Mouse (Mus musculus) effector memory CD4-positive, alpha-beta T cell, adult 7 months (primary cell): ENCODE data around the gene Taz. TPM values are rescaled to one million over a fixed set of nuclear protein-coding genes. Genes with fewer than 3 reads are reported as not detected.

Experiments used
- polyA plus RNA-seq: library from polyadenylated mRNA; unstranded; fragments of 100-300 nt; shearing (Covaris generic); gene quantifications from one replicate; pipeline ENCODE4 v1.2.1, GENCODE M21; 2017

The Taz gene
- polyA plus RNA-seq: 109 TPM

DNA sequence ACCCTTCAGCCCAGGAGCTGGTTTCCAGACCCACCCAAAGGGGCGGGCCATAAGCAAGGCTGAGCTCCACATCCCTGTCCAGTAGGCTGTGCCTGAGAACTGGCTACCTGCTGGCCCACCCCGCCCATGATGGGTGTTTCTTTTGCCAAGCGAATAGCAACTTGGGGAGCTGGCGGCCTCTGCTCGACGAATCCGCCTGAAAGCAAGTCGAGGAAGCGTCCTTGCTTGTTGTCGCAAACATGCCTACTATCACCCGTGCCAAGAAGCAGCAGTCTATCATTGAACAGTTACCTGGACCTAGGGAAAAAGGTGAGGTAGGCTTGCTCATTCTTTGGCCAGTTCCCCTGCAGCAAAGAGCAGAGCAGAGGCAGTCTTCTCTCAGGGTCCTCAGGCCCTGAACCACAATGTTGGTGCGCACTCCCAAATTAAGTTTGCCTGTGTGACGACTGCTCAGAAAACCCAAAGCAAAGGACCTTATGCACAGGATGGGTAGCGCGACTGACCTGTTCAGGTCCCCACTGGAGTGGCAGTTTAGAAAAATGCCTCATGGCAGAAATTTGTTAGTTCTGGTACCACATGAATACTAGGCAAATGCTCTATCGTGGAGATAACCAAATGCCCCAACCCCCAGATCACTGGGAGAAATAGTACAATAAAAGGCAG is at the start of gene Taz, which contains the start of gene Dnase1l1:
Gene Taz (plus strand): TSS at position 181 of the 663 bp plus-strand sequence.
Gene Dnase1l1 (minus strand): TSS at position 606 of the 663 bp plus-strand sequence.

GRCm38 (mm10) chrX:74249615-74250014 is 32.1 kb upstream of the Taz start, which contains the start of gene Flna:
Gene Flna, minus strand, starts transcription at chrX:74249820.

DNA sequence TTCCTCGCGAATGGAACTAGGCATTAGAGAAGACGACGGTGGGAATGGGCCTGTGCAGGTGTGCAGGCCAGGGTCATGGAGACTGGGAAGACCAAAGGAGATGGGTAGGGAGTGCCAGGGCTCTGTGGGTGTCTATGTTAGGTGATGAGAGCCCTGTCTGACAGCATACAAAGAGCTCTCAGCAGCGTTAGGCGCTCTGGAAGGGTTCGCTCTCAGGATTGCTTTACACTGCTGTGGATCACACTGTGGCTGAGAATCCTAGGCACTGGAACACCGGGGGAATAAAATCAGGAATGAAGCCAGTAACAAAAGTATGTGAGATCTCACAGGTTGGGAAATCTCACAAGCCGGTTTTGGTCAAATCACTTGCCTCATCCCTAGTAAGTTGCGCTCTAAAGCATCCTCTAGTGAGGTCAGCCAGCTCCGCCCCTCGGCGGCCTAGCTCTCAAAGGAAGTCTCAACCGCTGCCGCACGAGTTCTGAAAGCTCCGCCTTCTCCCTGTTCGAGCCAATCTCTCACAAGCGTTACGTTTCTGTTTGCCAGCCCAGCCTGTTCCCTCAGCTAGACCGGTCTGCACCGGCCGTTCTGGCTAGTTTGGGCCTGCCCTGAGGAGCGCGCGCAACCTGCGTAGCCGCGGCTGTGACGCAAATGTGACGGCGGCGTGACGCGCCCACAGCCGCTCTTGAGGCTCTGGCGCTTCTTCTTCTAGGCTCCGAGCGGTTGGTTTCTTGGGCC is 27.4 kb upstream of the Taz start, which contains the start of gene Emd:
Gene Emd (plus strand): TSS at position 535 of the 735 bp plus-strand sequence.

DNA sequence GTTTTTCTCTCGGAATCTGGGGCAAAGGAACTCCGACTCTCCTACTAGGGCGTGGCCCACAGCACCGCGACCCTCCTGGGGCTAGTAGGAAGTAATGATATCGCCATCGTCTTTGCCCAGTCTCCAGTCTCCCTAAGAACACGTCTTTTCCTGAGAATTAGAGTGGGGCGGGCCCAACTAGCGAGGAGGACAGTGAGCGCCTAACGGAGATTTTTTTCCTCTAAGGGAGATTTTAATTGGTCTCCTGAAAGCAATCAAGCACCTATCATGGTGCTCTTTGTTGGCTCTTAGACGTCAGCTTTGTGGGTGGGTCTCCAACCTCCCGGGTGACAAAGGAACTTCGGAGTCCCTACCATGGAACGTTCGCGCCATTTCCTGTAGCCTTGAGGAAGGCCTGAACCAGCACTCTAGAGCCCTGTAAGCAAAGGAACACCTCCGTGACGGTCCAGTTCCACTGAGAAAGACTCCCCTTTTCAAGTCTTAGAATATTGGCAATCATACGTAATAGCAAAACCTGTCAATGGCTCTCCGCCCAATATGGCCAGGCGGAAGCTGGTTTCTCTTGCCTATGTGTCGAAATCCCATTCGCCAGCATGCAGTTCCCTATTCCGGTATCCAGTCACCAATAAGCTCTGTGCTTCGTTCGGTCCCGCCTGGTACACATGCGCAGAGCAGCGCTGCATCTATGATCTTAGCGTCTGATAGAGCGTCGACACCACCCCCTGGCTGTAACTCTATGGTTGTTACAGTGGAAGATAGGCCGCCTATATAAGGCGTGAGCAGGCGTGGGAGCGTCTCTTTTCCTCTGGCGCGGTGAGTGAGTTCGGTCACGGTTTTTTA is 11.4 kb upstream of the Taz start, which contains the start of gene Rpl10:
Gene Rpl10 (plus strand): TSS at position 751 of the 840 bp plus-strand sequence.

GRCm38 (mm10) chrX:74296538-74297448 is 15.1 kb downstream of the Taz start, which contains the start of gene Atp6ap1:
Gene Atp6ap1, plus strand, starts transcription at chrX:74297097.

GRCm38 (mm10) chrX:74304867-74305700 is 23.4 kb downstream of the Taz start, which contains the start of gene Gdi1:
Gene Gdi1, plus strand, starts transcription at chrX:74304998.

DNA sequence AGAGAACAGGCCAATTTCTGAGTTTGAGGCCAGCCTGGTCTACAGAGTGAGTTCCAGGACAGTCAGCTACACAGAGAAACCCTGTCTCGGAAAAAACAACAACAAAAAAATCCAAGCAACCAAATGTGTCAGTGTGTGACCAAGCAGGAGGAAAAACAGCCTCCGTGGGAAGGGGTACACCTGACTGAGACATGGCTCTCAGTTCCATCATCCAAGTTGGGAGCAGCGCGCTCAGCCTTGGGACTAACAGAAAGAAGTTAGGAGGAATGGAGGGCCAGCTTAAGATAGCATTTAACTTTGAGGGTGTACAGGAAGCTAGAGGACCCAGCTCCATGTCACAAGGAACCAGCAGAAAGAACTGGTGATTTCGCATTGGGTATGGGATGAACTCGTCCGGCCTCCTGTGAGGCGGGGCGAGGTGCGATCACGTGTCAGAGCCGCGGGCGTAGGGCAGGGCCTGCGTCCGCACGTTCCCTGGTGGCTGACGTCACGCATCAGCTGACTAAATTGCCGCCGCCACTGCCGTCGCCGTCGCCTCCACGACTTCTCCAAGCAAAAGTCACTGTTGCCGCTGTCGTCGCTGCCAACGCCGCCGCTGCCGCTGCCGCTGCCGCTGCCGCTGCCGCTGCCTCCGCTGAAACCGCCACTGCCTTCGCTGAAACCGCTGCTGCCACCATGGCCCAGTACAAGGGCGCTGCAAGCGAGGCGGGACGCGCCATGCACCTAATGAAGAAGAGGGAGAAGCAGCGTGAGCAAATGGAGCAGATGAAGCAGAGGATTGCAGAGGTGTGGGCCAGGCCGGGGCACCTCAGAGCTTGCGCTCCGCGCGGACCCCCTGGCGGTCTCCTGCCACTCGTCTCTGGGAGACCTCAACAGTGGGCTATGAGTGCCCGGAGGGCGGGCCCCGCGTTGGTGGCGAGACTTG is 31.1 kb downstream of the Taz start, which contains the start of gene Fam50a:
Gene Fam50a (plus strand): TSS at position 494 of the 925 bp plus-strand sequence.

DNA sequence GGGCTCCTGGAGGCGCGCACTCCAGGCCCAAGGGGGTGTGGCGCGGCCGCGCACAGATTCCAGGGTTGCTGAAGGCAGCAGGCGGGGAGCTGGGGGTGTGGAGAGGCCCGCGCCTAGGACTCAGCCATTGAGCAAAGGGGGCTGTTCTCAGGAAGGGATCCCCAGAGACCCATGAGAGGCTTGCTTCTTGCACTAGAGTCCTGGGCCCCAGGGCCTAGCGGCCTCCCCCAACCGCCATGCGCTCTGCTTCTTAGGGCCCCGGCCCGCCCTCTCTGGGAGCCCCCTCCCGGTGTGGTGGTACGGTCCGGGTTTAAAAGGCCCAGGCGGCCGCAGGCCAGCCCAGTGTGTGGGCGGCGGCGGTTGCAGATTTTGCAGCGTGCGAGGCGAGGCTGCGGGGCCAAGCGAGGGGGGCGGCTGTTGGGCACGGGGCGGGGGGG is 47.0 kb downstream of the Taz start, which contains the start of gene Plxna3:
Gene Plxna3 (plus strand): TSS at position 342 of the 437 bp plus-strand sequence.

Other genes starting within 250 kb of the Taz start
- not detected for gene Opn1mw, start 154.4 kb upstream of the Taz start, polyA plus RNA-seq
- gene Mecp2, start 146.5 kb upstream of the Taz start, polyA plus RNA-seq: 53.0 TPM
- not detected for gene Tex28, start 114.1 kb upstream of the Taz start, polyA plus RNA-seq
- gene Tktl1, start 104.7 kb upstream of the Taz start, polyA plus RNA-seq: not detected
- 384 TPM for gene Flna, start 32.1 kb upstream of the Taz start, polyA plus RNA-seq
- 81.4 TPM for gene Emd, start 27.2 kb upstream of the Taz start, polyA plus RNA-seq
- 111 TPM for gene Rpl10, start 11.1 kb upstream of the Taz start, polyA plus RNA-seq
- gene Dnase1l1, start 425 bp downstream of the Taz start, polyA plus RNA-seq: 18.5 TPM
- gene Atp6ap1, start 15.2 kb downstream of the Taz start, polyA plus RNA-seq: 138 TPM
- 206 TPM for gene Gdi1, start 23.1 kb downstream of the Taz start, polyA plus RNA-seq
- 57.9 TPM for gene Fam50a, start 31.1 kb downstream of the Taz start, polyA plus RNA-seq
- gene Plxna3, start 47.2 kb downstream of the Taz start, polyA plus RNA-seq: 1.1 TPM
- 15.3 TPM for gene Lage3, start 71.7 kb downstream of the Taz start, polyA plus RNA-seq
- 39.3 TPM for gene Ubl4a, start 91.3 kb downstream of the Taz start, polyA plus RNA-seq
- gene Slc10a3, start 91.4 kb downstream of the Taz start, polyA plus RNA-seq: 27.0 TPM
- gene Fam3a, start 111.4 kb downstream of the Taz start, polyA plus RNA-seq: 15.6 TPM
- gene Ikbkg, start 111.4 kb downstream of the Taz start, polyA plus RNA-seq: 33.0 TPM
- 49.1 TPM for gene G6pdx, start 147.3 kb downstream of the Taz start, polyA plus RNA-seq
- not detected for gene Gm6880, start 199.5 kb downstream of the Taz start, polyA plus RNA-seq